Mouse (Mus musculus) stomach, embryonic 14.5 days (tissue): ENCODE data around the gene Ccl22. TPM values are rescaled to one million over a fixed set of nuclear protein-coding genes. Genes with fewer than 3 reads are reported as not detected.

Experiments used
- ATAC-seq: fragments of 200-750 bp; cut with Nextera tagmentation; 2 replicates; pipeline ENCODE4 v1.8.0; 2017; ENCODE audit warnings: low read depth, moderate TSS enrichment; ENCODE audit not compliant: insufficient number of reproducible peaks, insufficient read depth, low FRiP score
- H3K27ac ChIP-seq: fragments of 300-500 bp; sonication (generic); 2 replicates; pipeline ENCODE4 v1.5.1; 2014; ENCODE audit warnings: mild to moderate bottlenecking, low read length, moderate library complexity, mixed read lengths
- H3K27me3 ChIP-seq: fragments of 300-500 bp; sonication (generic); 2 replicates; pipeline ENCODE4 v1.6.1; 2014; ENCODE audit warnings: low read length, control low read depth, mixed read lengths; ENCODE audit not compliant: control insufficient read depth, insufficient read depth
- H3K36me3 ChIP-seq: fragments of 300-500 bp; sonication (generic); 2 replicates; pipeline ENCODE4 v1.6.1; 2014; ENCODE audit warnings: mild to moderate bottlenecking, control low read depth, low read length, moderate library complexity, mixed read lengths; ENCODE audit not compliant: control insufficient read depth, insufficient read depth
- H3K4me1 ChIP-seq: fragments of 300-500 bp; sonication (generic); 2 replicates; pipeline ENCODE4 v1.6.1; 2014; ENCODE audit warnings: low read length, control low read depth, mixed read lengths; ENCODE audit not compliant: control insufficient read depth, insufficient read depth
- H3K4me2 ChIP-seq: fragments of 300-500 bp; sonication (generic); replicated peaks from 2 replicates; pipeline ENCODE4 v1.6.1; 2014; ENCODE audit warnings: low read depth, low read length, control low read depth
- H3K4me3 ChIP-seq: fragments of 300-500 bp; sonication (generic); 2 replicates; pipeline ENCODE4 v1.5.1; 2014; ENCODE audit warnings: low read depth, low read length, control low read depth
- H3K9ac ChIP-seq: fragments of 300-500 bp; sonication (generic); replicated peaks from 2 replicates; pipeline ENCODE4 v1.6.1; 2014; ENCODE audit warnings: low read depth, mild to moderate bottlenecking, control low read depth, low read length, moderate library complexity, mixed read lengths
- H3K9me3 ChIP-seq: fragments of 300-500 bp; sonication (generic); 2 replicates; pipeline ENCODE4 v1.6.1; 2016; ENCODE audit warnings: low read depth, low read length, control low read depth; ENCODE audit not compliant: control insufficient read depth
- WGBS: fragments of 180-500 bp; shearing (Covaris S2); extraction: QIAGEN DNeasy Blood & Tissue Kit; methylation state at CpG from one replicate; pipeline ENCODE4 v1.1.7; 2014; 5-methylcytosine and 5-hydroxymethylcytosine counted together
- polyA plus RNA-seq: library from polyadenylated mRNA; unstranded; fragments of >200 nt; fragmentation: Nextera tagmentation; extraction: Ambion mirVana; gene quantifications from 2 replicates; pipeline ENCODE4 v1.2.1, GENCODE M21; 2014

The Ccl22 gene
- polyA plus RNA-seq, 1 experiment from 2014 or later: not detected

DNA sequence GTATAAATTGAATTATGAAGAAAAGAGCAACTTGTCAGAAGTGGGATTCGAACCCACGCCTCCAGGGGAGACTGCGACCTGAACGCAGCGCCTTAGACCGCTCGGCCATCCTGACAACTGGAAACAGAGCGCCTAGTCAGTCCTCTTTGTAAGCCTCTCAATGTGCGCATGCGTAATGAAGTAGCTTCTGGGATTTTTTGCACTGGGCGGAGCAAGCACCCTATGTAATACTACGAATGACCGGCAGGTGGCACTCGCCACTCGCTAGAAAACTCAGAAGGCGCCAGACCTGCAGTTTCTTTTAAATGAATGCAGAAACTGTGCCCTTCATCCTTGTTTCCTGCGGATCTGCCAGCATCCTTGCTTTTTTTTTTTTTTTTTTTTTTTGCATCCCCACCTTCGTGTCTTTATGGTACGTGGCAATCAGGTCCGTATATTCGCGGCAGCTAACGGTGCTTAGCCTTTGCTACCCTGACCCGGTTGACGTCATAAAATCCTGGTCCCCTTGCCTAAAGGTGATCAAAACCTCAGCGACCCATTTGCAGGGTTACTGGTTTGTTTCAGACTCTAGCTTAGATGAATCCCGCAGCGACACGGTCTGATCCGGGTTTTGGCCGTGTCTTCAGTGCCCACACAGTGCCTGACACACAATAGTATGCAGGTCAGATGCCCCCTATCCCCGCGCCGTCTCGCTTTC, 41.3 kb upstream of the Ccl22 start:
- Histone ChIP-seq H3K36me3 (no peaks in the 10 kb centered on the region), H3K4me1 (0 out of 2 replicates have a peak, but pooled peaks cover 3% of the 10 kb centered on the region), H3K27me3 (no peaks in the 10 kb centered on the region), H3K4me3 (peak overlapping the region; percentile 47), H3K4me2 (peak overlapping the region; percentile 57), H3K9me3 (no peaks in the 10 kb centered on the region), H3K9ac (peak overlapping the region; percentile 36; the same call in 1 of the 2 replicates), H3K27ac (no peak overlapping the region)
- peak; percentile 90 for ATAC-seq
- 1% methylated on average over 35 of the region's 35 CpGs for WGBS

DNA sequence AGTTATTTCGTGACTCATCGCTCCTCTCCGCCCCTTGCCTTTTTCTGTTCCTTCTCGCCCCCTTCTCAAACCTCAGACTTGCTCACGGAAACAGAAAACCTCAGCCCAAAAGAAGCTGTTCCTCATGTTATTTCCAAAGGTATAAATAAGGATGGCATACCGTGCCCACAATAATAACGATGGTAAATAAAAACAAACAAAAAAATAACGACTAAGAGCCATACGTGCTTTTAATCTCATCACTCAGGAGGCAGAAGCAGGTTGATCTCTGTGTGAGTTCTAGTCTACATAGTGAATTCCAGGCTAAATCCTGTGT, 40.8 kb upstream of the Ccl22 start:
- ATAC-seq: no peak
- Histone ChIP-seq H3K9me3 (no peaks in the 10 kb centered on the region), H3K4me2 (peak overlapping the region; percentile 57), H3K4me1 (0 out of 2 replicates have a peak, but pooled peaks cover 3% of the 10 kb centered on the region), H3K36me3 (no peaks in the 10 kb centered on the region), H3K27ac (no peak overlapping the region), H3K27me3 (no peaks in the 10 kb centered on the region), H3K9ac (peak overlapping the region; percentile 36; the same call in 1 of the 2 replicates), H3K4me3 (peak overlapping the region; percentile 31)
- 18% methylated on average over 9 of the region's 9 CpGs for WGBS

DNA sequence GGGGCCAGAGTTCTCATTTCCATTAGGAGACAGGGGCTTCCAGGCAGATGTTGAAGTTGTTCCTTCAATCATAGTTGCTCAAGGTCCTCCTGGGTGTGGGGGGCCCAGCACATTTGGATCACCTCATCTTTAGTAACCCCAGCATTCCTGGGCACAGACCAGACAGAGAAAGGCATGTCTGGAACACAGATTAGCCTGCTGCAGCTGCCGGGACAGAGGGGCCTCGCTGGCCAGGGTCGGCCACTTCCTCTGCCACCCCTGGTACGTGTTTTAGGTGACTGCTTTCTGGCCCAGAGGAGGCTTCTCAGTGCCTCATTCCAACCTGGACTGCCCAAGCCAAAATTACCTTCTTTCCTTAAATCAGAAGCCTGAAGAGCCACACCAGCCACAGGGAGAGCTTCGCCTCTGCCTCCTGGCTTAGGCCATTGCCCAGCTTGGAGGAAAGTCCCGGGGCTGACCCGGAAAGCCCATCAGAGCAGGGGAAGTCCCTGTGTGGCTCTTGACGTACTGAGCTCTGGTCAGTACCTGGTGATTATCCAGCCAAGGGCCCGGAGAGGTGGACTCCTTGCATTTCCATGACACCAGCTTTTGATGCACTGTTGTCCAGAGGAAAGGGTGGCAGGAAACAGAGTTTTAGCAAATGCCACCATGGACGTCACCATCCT, 39.7 kb upstream of the Ccl22 start:
- no peaks in the 10 kb centered on the region for H3K27me3 ChIP-seq
- no peak overlapping the region for H3K27ac ChIP-seq
- H3K4me1 ChIP-seq: 0 out of 2 replicates have a peak, but pooled peaks cover 3% of the 10 kb centered on the region
- no peak overlapping the region for H3K4me2 ChIP-seq
- 78% methylated on average over 10 of the region's 10 CpGs for WGBS
- no peak overlapping the region for H3K4me3 ChIP-seq
- H3K36me3 ChIP-seq: no peaks in the 10 kb centered on the region
- H3K9ac ChIP-seq: no peak overlapping the region
- ATAC-seq: no peak
- no peaks in the 10 kb centered on the region for H3K9me3 ChIP-seq

DNA sequence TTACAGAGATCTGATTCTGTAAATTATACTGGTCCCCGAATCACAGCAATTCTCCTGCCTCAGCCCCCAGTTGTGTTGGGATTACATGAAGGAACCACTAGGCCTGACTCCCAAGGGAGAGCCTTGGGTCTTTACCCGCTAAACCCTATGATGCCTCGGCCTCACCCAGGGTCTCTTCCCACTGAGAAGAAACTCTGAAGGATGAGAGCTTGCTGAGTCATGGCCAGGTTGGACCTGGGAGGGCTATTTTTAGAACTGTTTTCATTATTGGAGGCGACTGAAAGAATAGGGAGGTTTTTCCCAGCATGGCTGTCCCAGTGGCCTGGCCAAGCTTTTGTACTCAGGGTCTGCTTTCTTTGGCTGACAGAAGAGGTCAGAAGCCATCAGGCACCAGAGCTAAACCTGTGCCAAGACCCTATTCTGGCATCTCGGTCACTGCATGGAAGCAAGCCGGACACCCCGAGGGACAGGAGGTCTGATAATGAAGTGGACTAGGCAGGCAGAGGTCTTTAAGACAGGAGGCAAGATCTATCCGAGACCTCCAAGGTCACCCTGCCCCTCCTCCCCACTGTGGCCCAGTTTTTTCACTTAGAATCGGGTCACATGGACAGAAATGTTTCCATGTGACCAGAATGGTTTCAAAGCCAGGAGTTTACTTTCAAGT, 38.5 kb upstream of the Ccl22 start:
- WGBS: 71% methylated on average over 9 of the region's 9 CpGs
- Histone ChIP-seq H3K4me1 (0 out of 2 replicates have a peak, but pooled peaks cover 3% of the 10 kb centered on the region), H3K36me3 (no peaks in the 10 kb centered on the region), H3K9me3 (no peaks in the 10 kb centered on the region), H3K27ac (no peak overlapping the region), H3K4me2 (no peak overlapping the region), H3K4me3 (no peak overlapping the region), H3K27me3 (no peaks in the 10 kb centered on the region), H3K9ac (no peak overlapping the region)
- ATAC-seq: no peak

DNA sequence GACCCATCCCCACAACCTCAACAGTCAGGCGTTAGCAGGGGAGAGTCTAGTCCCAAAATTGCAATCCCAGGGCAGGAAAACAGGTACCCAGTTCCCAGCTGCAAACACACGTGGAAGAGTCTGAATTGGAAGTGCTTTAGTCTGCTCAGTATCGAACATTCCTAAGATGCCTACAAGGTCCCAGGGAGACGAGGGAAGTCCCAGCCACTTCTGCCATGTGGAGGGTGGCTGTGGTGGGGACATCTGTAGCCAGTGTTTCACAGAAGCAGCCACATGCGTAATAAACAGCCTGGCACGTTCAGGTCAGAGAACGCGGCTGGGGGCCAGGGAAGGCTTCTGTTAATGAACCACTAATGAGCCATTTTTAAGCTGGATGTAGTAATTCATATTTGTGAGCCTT, 35.1 kb upstream of the Ccl22 start:
- WGBS: 62% methylated on average over 8 of the region's 8 CpGs
- ATAC-seq: no peak
- H3K9me3 ChIP-seq: no peaks in the 10 kb centered on the region

DNA sequence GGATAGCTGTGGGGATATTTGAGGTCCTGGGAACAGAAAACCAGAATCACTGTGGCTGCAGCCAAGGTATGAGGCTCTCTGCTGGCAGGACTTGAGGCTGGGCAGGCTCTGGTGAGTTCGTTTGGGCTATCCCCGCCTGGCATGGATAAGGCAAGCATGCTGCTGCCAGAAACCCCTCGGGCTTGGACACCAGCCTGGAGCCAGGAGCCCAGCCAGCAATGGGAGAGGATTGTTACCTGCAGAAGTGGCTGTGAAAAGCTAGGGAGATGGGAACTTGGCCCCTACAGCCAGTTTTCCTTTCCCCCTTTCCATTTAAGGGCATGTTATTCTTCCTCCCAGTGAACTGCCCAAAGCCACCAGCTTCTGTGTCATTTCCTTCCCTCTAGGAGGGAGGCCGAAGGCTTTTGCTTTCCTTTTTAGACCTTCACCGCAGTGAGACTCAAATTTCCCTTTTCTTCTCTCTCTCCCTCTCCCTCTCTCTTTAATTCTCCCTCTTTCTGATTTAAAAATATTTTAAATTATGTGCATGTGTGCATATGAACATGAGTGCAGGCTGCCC, 34.2 kb upstream of the Ccl22 start:
- Histone ChIP-seq H3K4me3 (no peak overlapping the region), H3K27ac (peak overlapping the region; percentile 67; the same call in 1 of the 2 replicates), H3K27me3 (no peaks in the 10 kb centered on the region), H3K9me3 (no peaks in the 10 kb centered on the region), H3K4me1 (no peaks in the 10 kb centered on the region), H3K9ac (no peak overlapping the region), H3K36me3 (no peaks in the 10 kb centered on the region), H3K4me2 (no peak overlapping the region)
- 46% methylated on average over 5 of the region's 5 CpGs for WGBS
- no peak for ATAC-seq

More for the DNA sequence above, 35.1 kb upstream of the Ccl22 start:
- Histone ChIP-seq H3K4me2 (no peak overlapping the region), H3K4me1 (no peaks in the 10 kb centered on the region), H3K27me3 (no peaks in the 10 kb centered on the region), H3K36me3 (no peaks in the 10 kb centered on the region), H3K4me3 (no peak overlapping the region), H3K27ac (no peak overlapping the region), H3K9ac (no peak overlapping the region)

DNA sequence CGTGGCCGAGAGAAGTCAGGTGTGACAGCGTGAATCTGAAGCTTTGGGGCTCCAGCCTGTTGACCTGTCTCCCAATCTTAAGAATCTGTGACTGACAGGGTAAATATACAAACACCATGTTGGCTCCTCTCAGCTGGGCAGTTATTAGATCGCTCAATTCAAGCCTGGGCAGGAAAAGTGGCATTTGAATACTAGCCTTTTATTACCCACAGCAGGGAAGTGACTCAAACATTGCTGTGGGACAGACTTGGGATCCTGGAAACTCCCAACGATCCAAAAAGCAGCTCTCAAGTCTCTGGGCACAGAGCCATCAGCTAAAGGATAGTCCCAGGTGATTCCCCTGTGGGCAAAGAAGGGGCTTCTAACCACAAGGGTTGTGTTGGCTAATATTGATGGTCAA, 30.8 kb upstream of the Ccl22 start:
- Histone ChIP-seq H3K9me3 (no peaks in the 10 kb centered on the region), H3K4me3 (no peak overlapping the region), H3K4me2 (no peak overlapping the region), H3K9ac (no peak overlapping the region), H3K27ac (no peak overlapping the region), H3K36me3 (no peaks in the 10 kb centered on the region), H3K4me1 (no peaks in the 10 kb centered on the region), H3K27me3 (no peaks in the 10 kb centered on the region)
- no peak for ATAC-seq
- 46% methylated on average over 5 of the region's 5 CpGs for WGBS

DNA sequence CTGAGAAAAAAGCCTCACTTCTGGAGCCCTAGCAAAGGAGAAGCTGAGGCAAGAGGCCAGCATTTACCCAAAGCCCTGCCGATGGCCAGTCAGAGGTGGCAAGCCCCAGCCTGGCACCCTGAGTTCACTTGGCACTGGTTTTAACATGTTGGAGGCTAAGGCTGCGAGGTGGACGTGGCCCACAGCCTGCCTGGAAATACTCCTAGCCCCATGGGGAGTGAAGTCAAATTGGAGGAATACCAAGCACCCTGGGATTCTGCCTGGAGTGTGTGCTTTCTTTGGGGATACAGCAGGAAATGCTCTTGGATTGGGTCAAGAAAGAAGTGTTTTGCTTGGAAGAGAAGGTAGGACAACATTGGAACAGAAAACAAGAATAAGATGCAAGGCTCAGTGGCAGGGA, 29.5 kb upstream of the Ccl22 start:
- Histone ChIP-seq H3K4me1 (no peaks in the 10 kb centered on the region), H3K9me3 (no peaks in the 10 kb centered on the region), H3K4me2 (no peak overlapping the region), H3K27ac (no peak overlapping the region), H3K27me3 (no peaks in the 10 kb centered on the region), H3K4me3 (no peak overlapping the region), H3K36me3 (no peaks in the 10 kb centered on the region), H3K9ac (no peak overlapping the region)
- no peak for ATAC-seq
- WGBS: 85% methylated on average over 3 of the region's 3 CpGs
